Mouse (Mus musculus) heart, adult 18-20 months (tissue): ENCODE results near the gene Tmtc3. TPM values are rescaled to one million over a fixed set of nuclear protein-coding genes. Genes with fewer than 3 reads are reported as not detected.
A peak's percentile ranks its signal among the peaks of the same experiment; 100 is the strongest.
"Not testable (repeated sequence)": the region's sequence is repeated elsewhere in the genome, so short reads cannot be mapped to it uniquely, and the experiment has no call there.

Experiments
- DNase-seq, 2 experiments: peaks; one replicate each; pipeline ENCODE4 v3.0.0; 2021 to 2022; ENCODE audit warnings: mixed read lengths in 1 of 2
- long read RNA-seq, 2 experiments: library from polyadenylated mRNA; stranded (forward); transcript quantifications; one replicate each; pipeline ENCODE4 v2.0.0; 2021
- total RNA-seq, 2 experiments: library from RNA; stranded (reverse); gene quantifications; 2 replicates each; pipeline ENCODE4 v1.2.3; 2021

The Tmtc3 gene
- 10 to 100 TPM; 14.1 to 17.2 TPM for total RNA-seq
- long read RNA-seq, experiment 1, partial matches to known transcripts: 0 of 1 reads
- long read RNA-seq, experiment 1, other reads (novel, unspliced or antisense): 1 of 1 reads
- long read RNA-seq, experiment 2: 0 reads

GRCm38 (mm10) chr10:100487097-100487978, at the start of gene Tmtc3, which contains the start of gene Cep290:
Gene Tmtc3 (minus strand): TSS chr10:100487350.
Gene Cep290 (plus strand): TSS chr10:100487558.
- peak; percentile 97 to 98 for DNase-seq

DNA sequence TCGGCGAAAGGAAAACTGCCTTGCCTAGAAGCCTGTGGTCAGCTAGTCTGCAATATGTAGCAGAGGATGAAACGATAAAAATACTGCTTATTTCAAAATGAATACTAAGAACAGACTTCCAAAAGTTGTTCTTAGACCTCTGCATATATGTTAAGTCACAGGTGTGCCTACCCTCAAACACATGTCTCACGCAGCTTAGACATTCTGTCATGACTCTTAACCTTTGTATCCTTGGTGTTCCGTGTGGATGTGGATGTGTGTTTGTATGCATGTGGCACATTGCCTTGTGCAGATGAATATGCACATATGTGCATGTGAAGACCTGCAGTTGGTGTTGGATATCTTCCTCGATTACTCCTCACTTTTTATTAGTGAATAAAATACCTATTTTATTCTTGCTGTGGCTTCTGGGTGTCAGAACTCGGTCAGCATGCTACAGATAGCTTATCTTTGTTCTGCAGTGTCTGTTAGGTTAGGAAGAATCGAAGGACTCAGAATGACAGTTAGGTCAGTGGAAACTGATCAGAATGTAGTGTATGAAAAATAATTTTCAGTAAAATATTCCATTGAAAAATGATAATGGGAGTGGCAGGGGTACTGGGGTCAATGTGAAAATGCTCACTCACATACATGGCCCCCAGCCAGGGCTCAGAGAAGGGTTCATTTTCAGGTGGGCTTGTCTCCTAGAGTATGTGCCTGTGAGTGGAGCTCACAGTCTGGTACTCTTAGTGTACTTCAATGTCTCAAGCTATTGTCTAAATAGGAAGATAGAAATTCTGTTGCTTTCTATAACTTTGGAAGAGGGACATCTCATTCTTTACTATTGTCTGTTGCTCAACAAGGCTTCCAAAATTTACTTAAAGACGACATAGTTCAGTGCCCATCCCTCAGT, 37.6 kb upstream of the Tmtc3 start:
- no peak for DNase-seq

- no peak for DNase-seq
Measured at GRCm38 (mm10) chr10:100522330-100522729, 35.2 kb upstream of the Tmtc3 start.

GRCm38 (mm10) chr10:100521617-100522016, 34.5 kb upstream of the Tmtc3 start:
- no peak for DNase-seq

DNA sequence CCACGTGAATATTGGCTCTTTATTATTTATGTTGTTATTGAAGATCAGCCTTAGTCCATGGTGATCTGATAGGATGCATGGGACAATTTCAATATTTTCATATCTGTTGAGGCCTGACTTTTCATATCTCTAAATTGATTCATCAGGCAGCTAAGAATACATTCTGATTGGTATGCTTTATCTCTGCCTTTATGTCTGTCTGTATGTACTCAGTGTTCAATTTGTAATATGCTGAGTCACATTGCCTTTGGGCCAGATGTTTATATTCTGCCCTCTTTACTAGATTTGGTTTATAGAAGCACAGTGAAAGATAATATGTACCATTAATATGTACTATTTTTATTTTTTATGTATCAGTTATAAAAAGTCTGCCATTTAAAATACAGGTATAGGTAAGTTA, 21.0 kb upstream of the Tmtc3 start:
- DNase-seq: no peak

DNA sequence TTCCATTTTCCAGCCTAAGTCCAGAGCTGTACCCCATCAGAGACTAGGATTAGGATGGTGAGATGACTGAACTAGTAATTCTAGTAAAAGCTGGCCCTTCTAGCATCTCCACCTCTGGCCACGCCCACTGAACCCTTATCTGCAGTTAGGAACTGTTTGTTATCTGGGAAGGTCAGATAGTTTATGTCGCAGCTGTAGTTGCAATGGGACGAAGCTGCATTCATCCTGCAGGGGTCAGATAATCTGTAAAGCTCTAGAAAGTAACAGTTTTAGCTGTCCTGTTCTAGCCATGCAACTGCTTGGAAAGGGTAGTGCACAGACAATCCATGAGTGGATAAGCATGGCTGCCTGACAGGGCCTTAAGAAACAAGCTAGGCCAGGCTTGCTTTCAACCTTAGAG, 11.2 kb upstream of the Tmtc3 start:
- DNase-seq: no peak

- DNase-seq: no peak
Measured at GRCm38 (mm10) chr10:100491916-100492315, 4.8 kb upstream of the Tmtc3 start.

DNA sequence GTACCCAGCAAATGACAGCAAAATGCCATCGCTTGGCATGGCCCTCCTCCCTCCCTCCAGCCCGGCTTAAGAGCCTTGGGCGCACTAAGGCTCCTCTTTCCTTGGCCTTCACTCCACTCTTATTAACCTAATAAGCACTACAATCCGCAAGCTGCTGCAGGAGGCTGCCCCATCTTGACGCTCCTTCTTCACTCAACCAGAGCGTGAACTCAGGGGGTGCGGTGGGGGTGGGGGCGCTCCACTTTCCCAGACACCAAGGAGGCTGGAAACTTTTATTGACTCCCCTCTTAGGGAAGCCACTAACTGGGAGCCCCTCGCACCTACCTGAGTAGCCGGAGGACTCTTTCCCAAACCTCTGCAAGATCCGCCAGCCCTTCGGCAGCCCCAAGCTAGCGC, 451 bp downstream of the Tmtc3 start:
- no peak for DNase-seq

DNA sequence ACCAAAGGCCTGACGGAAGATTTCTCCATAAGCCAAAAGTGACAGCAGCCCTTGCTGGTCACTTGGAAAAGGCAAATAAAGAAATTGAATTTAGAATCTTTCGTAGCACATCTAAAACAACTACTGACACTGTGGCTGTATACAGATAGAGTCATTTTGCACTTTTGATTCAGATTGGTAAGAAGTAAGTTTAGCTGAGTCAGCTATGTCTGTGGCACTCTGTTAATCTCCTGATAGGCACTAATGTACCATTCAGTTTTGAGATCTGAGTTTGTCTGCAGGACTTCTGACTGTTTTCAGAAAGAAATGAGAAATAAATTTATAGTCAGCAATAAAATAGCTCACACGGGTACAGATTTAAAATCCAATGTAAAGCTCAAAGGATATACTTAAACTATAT, 7.6 kb downstream of the Tmtc3 start:
- DNase-seq: no peak

DNA sequence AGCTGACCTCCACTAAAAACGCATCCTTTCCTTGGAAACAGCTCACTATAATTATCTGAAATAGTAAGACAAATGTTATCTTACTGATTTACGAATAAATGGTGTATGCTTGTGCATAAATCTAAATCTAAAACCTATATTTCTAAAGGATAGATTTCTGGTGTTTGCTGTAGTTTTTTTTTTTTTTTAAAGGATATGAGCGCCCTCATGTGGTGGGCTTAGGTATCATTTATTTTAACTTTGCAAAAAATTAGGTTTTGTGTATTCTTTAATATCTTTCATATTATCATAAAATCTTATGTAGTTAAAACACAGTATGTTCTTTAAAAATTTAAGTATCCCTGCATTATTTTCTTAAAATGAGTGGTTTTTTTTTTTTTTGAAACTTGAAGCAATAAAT, 12.1 kb downstream of the Tmtc3 start:
- no peak for DNase-seq

- no peak for DNase-seq
Measured at GRCm38 (mm10) chr10:100460515-100460914, 26.6 kb downstream of the Tmtc3 start.

GRCm38 (mm10) chr10:100449394-100449793, 37.8 kb downstream of the Tmtc3 start:
- DNase-seq: no peak

- DNase-seq: peak; percentile 18 to 50
Measured at GRCm38 (mm10) chr10:100427592-100427991, 59.6 kb downstream of the Tmtc3 start.

DNA sequence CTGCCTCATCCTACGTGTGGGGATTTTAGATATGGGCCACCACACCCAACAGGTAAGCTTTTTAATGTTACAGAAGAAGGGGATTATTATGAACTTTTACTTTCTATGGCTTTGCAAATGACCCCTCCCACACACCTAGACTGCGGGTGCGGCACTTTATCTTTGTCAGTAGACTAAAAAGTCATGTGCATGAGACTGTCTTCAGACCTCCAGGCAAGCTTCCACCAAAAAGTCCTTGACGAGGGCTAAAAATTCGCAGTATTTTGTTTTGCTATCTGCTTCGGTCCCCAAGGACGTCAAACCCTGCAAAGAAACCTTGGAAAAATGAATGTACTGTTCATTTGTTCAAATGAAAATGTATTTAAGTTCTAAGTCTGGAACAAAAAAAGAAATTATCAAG, 71.6 kb downstream of the Tmtc3 start:
- no peak for DNase-seq

DNA sequence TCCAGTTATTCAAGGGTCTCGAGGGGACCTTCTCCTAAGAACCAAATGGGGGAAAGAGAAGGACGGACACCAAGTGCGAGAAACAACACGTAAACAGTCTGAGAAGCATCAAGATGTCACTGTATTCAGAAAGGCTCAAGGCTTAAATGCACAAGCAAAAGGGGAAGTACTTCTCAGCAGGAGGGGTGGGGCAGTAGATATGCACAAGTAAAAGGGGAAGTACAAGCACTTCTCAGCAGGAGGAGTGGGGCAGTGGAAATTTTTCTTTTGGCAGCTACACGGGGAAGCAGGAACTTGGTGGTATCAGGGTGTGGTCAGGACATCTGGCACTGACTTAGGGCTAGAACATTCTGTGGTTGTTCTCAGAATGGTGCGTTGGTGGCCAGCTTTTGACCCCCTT, 84.8 kb downstream of the Tmtc3 start:
- DNase-seq: not testable (repeated sequence)

Other genes with a start within 250 kb of the Tmtc3 start
- not detected for gene Gm4301, start 151.7 kb downstream of the Tmtc3 start, total RNA-seq
- not detected for gene Gm4302, start 146.5 kb downstream of the Tmtc3 start, total RNA-seq
- not detected for gene Gm4303, start 141.4 kb downstream of the Tmtc3 start, total RNA-seq
- gene Gm4305, start 136.3 kb downstream of the Tmtc3 start, total RNA-seq: not detected
- gene Gm4307, start 126.0 kb downstream of the Tmtc3 start, total RNA-seq: not detected
- not detected for gene Gm4312, start 104.8 kb downstream of the Tmtc3 start, total RNA-seq
- 1 to 10 TPM; 3.3 to 4.7 TPM for gene Cep290, start 208 bp upstream of the Tmtc3 start, total RNA-seq
- 1 to 10 TPM; 7.0 to 7.1 TPM for gene 4930430F08Rik, start 103.1 kb upstream of the Tmtc3 start, total RNA-seq
- gene 1700017N19Rik, start 103.1 kb upstream of the Tmtc3 start, total RNA-seq: not detected